Mouse (Mus musculus) neural tube, embryonic 14.5 days (tissue): ENCODE data around the gene Zfp84. TPM values are rescaled to one million over a fixed set of nuclear protein-coding genes. Genes with fewer than 3 reads are reported as not detected.
A peak's percentile ranks its signal among the peaks of the same experiment; 100 is the strongest.
"Not testable (repeated sequence)": the region's sequence is repeated elsewhere in the genome, so short reads cannot be mapped to it uniquely, and the experiment has no call there.

Experiments
- ATAC-seq: fragments of 200-750 bp; cut with Nextera tagmentation; 2 replicates; pipeline ENCODE4 v1.8.0; 2017; ENCODE audit warnings: low read depth, mild to moderate bottlenecking, moderate TSS enrichment, moderate library complexity
- H3K27ac ChIP-seq: fragments of 300-500 bp; sonication (generic); 2 replicates; pipeline ENCODE4 v1.5.1; 2014; ENCODE audit warnings: low read depth, mild to moderate bottlenecking, control low read depth, low read length, moderate library complexity, mixed read lengths
- H3K27me3 ChIP-seq: fragments of 300-500 bp; sonication (generic); 2 replicates; pipeline ENCODE4 v1.6.1; 2014; ENCODE audit warnings: low read length; ENCODE audit not compliant: control insufficient read depth, insufficient read depth
- H3K36me3 ChIP-seq: fragments of 300-500 bp; sonication (generic); 2 replicates; pipeline ENCODE4 v1.6.1; 2014; ENCODE audit warnings: low read length, mixed read lengths; ENCODE audit not compliant: control insufficient read depth, insufficient read depth
- H3K4me1 ChIP-seq: fragments of 300-500 bp; sonication (generic); 2 replicates; pipeline ENCODE4 v1.6.1; 2014; ENCODE audit warnings: low read length; ENCODE audit not compliant: control insufficient read depth, insufficient read depth
- H3K4me2 ChIP-seq: fragments of 300-500 bp; sonication (generic); 2 replicates; pipeline ENCODE4 v1.6.1; 2014; ENCODE audit warnings: mild to moderate bottlenecking, low read depth, low read length, control low read depth
- H3K4me3 ChIP-seq: fragments of 300-500 bp; sonication (generic); 2 replicates; pipeline ENCODE4 v1.5.1; 2014; ENCODE audit warnings: low read depth, low read length, control low read depth, mixed read lengths
- H3K9ac ChIP-seq: fragments of 300-500 bp; sonication (generic); replicated peaks from 2 replicates; pipeline ENCODE4 v1.6.1; 2014; ENCODE audit warnings: low read depth, mild to moderate bottlenecking, control low read depth, low read length, mixed read lengths
- H3K9me3 ChIP-seq: fragments of 300-500 bp; sonication (generic); 2 replicates; pipeline ENCODE4 v1.6.1; 2016; ENCODE audit warnings: low read length; ENCODE audit not compliant: control insufficient read depth
- WGBS: fragments of 180-500 bp; shearing (Covaris S2); extraction: QIAGEN DNeasy Blood & Tissue Kit; methylation state at CpG from one replicate; pipeline ENCODE4 v1.1.7; 2014; 5-methylcytosine and 5-hydroxymethylcytosine counted together
- polyA plus RNA-seq: library from polyadenylated mRNA; unstranded; fragments of >200 nt; fragmentation: Nextera tagmentation; extraction: Ambion mirVana; gene quantifications from 2 replicates; pipeline ENCODE4 v1.2.1, GENCODE M21; 2014

Zfp84 gene
- 18.5 and 20.7 TPM in 2 replicates for polyA plus RNA-seq

- Histone ChIP-seq H3K4me1 (peaks cover 12% of the 10 kb centered on the region), H3K27ac (peak within 1 kb of the TSS; percentile 76; the same call in 1 of the 2 replicates), H3K36me3 (peaks cover 3% of the 10 kb centered on the region; the same call in 1 of the 2 replicates), H3K9ac (peak within 1 kb of the TSS; percentile 64), H3K4me2 (peak within 1 kb of the TSS; percentile 72), H3K4me3 (peak within 1 kb of the TSS; percentile 57), H3K27me3 (no peaks in the 10 kb centered on the region), H3K9me3 (no peaks in the 10 kb centered on the region)
- peak; percentile 94 for ATAC-seq
- under 1% methylated on average over 32 of the region's 32 CpGs for WGBS
These were observed at the start of gene Zfp84 for GRCm38 (mm10) chr7:29768090-29768900. Zfp84 (plus strand) TSS chr7:29768552.

- H3K9ac ChIP-seq, ATAC-seq, H3K4me1 ChIP-seq, H3K27ac ChIP-seq, H3K4me3 ChIP-seq, H3K36me3 ChIP-seq, H3K9me3 ChIP-seq, H3K4me2 ChIP-seq, H3K27me3 ChIP-seq: not testable (repeated sequence)
- 28% methylated on average over 16 of the region's 17 CpGs for WGBS
These were observed 42.8 kb upstream of the Zfp84 start for GRCm38 (mm10) chr7:29725461-29726142.

GRCm38 (mm10) chr7:29726860-29727259 lies 41.5 kb upstream of the Zfp84 start, which contains the start of gene Catsperg2:
Catsperg2 (minus strand) TSS chr7:29727032.
- not testable (repeated sequence) for H3K4me1 ChIP-seq, H3K36me3 ChIP-seq, H3K9ac ChIP-seq, H3K4me2 ChIP-seq, H3K27ac ChIP-seq, H3K4me3 ChIP-seq, H3K9me3 ChIP-seq, H3K27me3 ChIP-seq
- WGBS = 55% methylated on average over 11 of the region's 11 CpGs
- ATAC-seq = peak; percentile 61; the same call in 1 of the 2 replicates

- ATAC-seq = no peak
- Histone ChIP-seq H3K9me3 (no peaks in the 10 kb centered on the region; the same call in 1 of the 2 replicates), H3K4me1 (no peaks in the 10 kb centered on the region), H3K9ac (no peak overlapping the region), H3K36me3 (no peaks in the 10 kb centered on the region), H3K27ac (no peak overlapping the region), H3K27me3 (no peaks in the 10 kb centered on the region), H3K4me3 (no peak overlapping the region), H3K4me2 (no peak overlapping the region)
- WGBS = 94% methylated on average over 2 of the region's 2 CpGs
These were observed 40.3 kb upstream of the Zfp84 start for GRCm38 (mm10) chr7:29728055-29728454.

GRCm38 (mm10) chr7:29742258-29742657 lies 26.1 kb upstream of the Zfp84 start:
- H3K4me3 ChIP-seq = no peak overlapping the region
- no peaks in the 10 kb centered on the region for H3K9me3 ChIP-seq
- WGBS = 84% methylated on average over 3 of the region's 3 CpGs
- H3K4me2 ChIP-seq = no peak overlapping the region
- H3K27me3 ChIP-seq = no peaks in the 10 kb centered on the region
- H3K4me1 ChIP-seq = no peaks in the 10 kb centered on the region
- H3K36me3 ChIP-seq = no peaks in the 10 kb centered on the region
- no peak overlapping the region for H3K27ac ChIP-seq
- ATAC-seq = no peak
- H3K9ac ChIP-seq = no peak overlapping the region

- H3K27ac ChIP-seq = no peak overlapping the region
- 84% methylated on average over 5 of the region's 5 CpGs for WGBS
- H3K27me3 ChIP-seq = no peaks in the 10 kb centered on the region
- H3K36me3 ChIP-seq = no peaks in the 10 kb centered on the region
- H3K9ac ChIP-seq = no peak overlapping the region
- H3K4me3 ChIP-seq = no peak overlapping the region
- H3K4me2 ChIP-seq = no peak overlapping the region
- no peak for ATAC-seq
- H3K9me3 ChIP-seq = no peaks in the 10 kb centered on the region
- H3K4me1 ChIP-seq = no peaks in the 10 kb centered on the region
These were observed 7.9 kb upstream of the Zfp84 start for GRCm38 (mm10) chr7:29760476-29760875.

- no peak overlapping the region for H3K4me2 ChIP-seq
- H3K27ac ChIP-seq = no peak overlapping the region
- no peak overlapping the region for H3K9ac ChIP-seq
- peaks cover 12% of the 10 kb centered on the region for H3K4me1 ChIP-seq
- WGBS = 72% methylated on average over 7 of the region's 7 CpGs
- no peak overlapping the region for H3K4me3 ChIP-seq
- H3K9me3 ChIP-seq = no peaks in the 10 kb centered on the region
- ATAC-seq = no peak
- no peaks in the 10 kb centered on the region for H3K36me3 ChIP-seq
- no peaks in the 10 kb centered on the region for H3K27me3 ChIP-seq
These were observed 3.6 kb upstream of the Zfp84 start for GRCm38 (mm10) chr7:29764702-29765101.

- peak; percentile 56 for ATAC-seq
- Histone ChIP-seq H3K4me2 (peak overlapping the region; percentile 72), H3K9ac (peak overlapping the region; percentile 64), H3K27ac (peak overlapping the region; percentile 67), H3K36me3 (no peaks in the 10 kb centered on the region; the same call in 1 of the 2 replicates), H3K4me3 (peak overlapping the region; percentile 57), H3K9me3 (no peaks in the 10 kb centered on the region), H3K27me3 (no peaks in the 10 kb centered on the region), H3K4me1 (peaks cover 12% of the 10 kb centered on the region)
- WGBS = 2% methylated on average over 15 of the region's 15 CpGs
These were observed 1.2 kb upstream of the Zfp84 start for GRCm38 (mm10) chr7:29767058-29767686.
